Mouse (Mus musculus): ENCODE data around the gene Ppa2.

GRCm38 (mm10) chr3:133381519-133381918 is 71.6 kb downstream of the Ppa2 start:
- no peak for TF ChIP-seq CTCF (IDR thresholded peaks at IDR 0.05)
- no peak for TF ChIP-seq EP300 (IDR thresholded peaks at IDR 0.05)
